Mouse (Mus musculus): Measurements from ENCODE around the gene Cnga4. TPM values are rescaled to one million over a fixed set of nuclear protein-coding genes. Genes with fewer than 3 reads are reported as not detected.
"Not testable (repeated sequence)": the region's sequence is repeated elsewhere in the genome, so short reads cannot be mapped to it uniquely, and the experiment has no call there.

The Cnga4 gene
- polyA plus RNA-seq, 1 experiment from 2014 or later, result not detected

- 100% methylated on average over 1 of the region's 1 CpGs for WGBS
- H3K27ac ChIP-seq, result no peak overlapping the region
Measured at GRCm38 (mm10) chr7:105394606-105395005, 9.8 kb upstream of the Cnga4 start.

GRCm38 (mm10) chr7:105395131-105395820 lies 9.1 kb upstream of the Cnga4 start:
- Histone ChIP-seq H3K27ac (no peak overlapping the region), H3K4me3 (no peak overlapping the region), H3K36me3 (peaks cover 4% of the 10 kb centered on the region; the same call in 1 of the 2 replicates), H3K9me3 (no peaks in the 10 kb centered on the region), H3K27me3 (ENCODE audit: insufficient read depth, poor library complexity, severe bottlenecking) (no peaks in the 10 kb centered on the region), H3K4me1 (peaks cover 9% of the 10 kb centered on the region)
- DNase-seq (ENCODE audit: low spot score), result no peak

More at GRCm38 (mm10) chr7:105394606-105395005, 9.8 kb upstream of the Cnga4 start:
- H3K27me3 ChIP-seq (ENCODE audit: insufficient read depth, poor library complexity, severe bottlenecking), result no peaks in the 10 kb centered on the region
- no peak overlapping the region for H3K4me3 ChIP-seq
- H3K36me3 ChIP-seq, result peaks cover 9% of the 10 kb centered on the region
- peaks cover 9% of the 10 kb centered on the region for H3K4me1 ChIP-seq
- DNase-seq (ENCODE audit: low spot score), result no peak
- no peaks in the 10 kb centered on the region for H3K9me3 ChIP-seq

GRCm38 (mm10) chr7:105396126-105396525 lies 8.2 kb upstream of the Cnga4 start:
- Histone ChIP-seq H3K4me1 (peaks cover 9% of the 10 kb centered on the region), H3K9me3 (no peaks in the 10 kb centered on the region), H3K27ac (no peak overlapping the region), H3K36me3 (peaks cover 4% of the 10 kb centered on the region; the same call in 1 of the 2 replicates), H3K27me3 (ENCODE audit: insufficient read depth, poor library complexity, severe bottlenecking) (no peaks in the 10 kb centered on the region), H3K4me3 (no peak overlapping the region)
- no peak for DNase-seq (ENCODE audit: low spot score)

- no peak for DNase-seq (ENCODE audit: low spot score)
- Histone ChIP-seq H3K4me1 (peaks cover 9% of the 10 kb centered on the region), H3K9me3 (no peaks in the 10 kb centered on the region), H3K27ac (peak overlapping the region; percentile 93), H3K27me3 (ENCODE audit: insufficient read depth, poor library complexity, severe bottlenecking) (no peaks in the 10 kb centered on the region), H3K4me3 (peak overlapping the region; percentile 95), H3K36me3 (peaks cover 4% of the 10 kb centered on the region; the same call in 1 of the 2 replicates)
- 1% methylated on average over 25 of the region's 25 CpGs for WGBS
Measured at GRCm38 (mm10) chr7:105399058-105399934, 5.1 kb upstream of the Cnga4 start.

GRCm38 (mm10) chr7:105399935-105400624 lies 4.3 kb upstream of the Cnga4 start, which contains the start of gene Fam160a2:
Fam160a2 (minus strand) TSS chr7:105400054.
- no peaks in the 10 kb centered on the region for H3K27me3 ChIP-seq (ENCODE audit: insufficient read depth, poor library complexity, severe bottlenecking)
- WGBS, result under 1% methylated on average over 55 of the region's 55 CpGs
- peak within 1 kb of the TSS; percentile 93 for H3K27ac ChIP-seq
- H3K4me1 ChIP-seq, result peaks cover 9% of the 10 kb centered on the region
- peaks cover 4% of the 10 kb centered on the region; the same call in 1 of the 2 replicates for H3K36me3 ChIP-seq
- DNase-seq (ENCODE audit: low spot score), result peak; percentile 99
- no peaks in the 10 kb centered on the region for H3K9me3 ChIP-seq
- peak within 1 kb of the TSS; percentile 95 for H3K4me3 ChIP-seq

- Histone ChIP-seq H3K36me3 (no peaks in the 10 kb centered on the region), H3K27me3 (ENCODE audit: insufficient read depth, poor library complexity, severe bottlenecking) (no peaks in the 10 kb centered on the region), H3K9me3 (no peaks in the 10 kb centered on the region), H3K27ac (no peak overlapping the region), H3K4me3 (no peak overlapping the region), H3K4me1 (0 out of 2 replicates have a peak, but pooled peaks cover 3% of the 10 kb centered on the region)
- no peak for DNase-seq (ENCODE audit: low spot score)
- WGBS, result 61% methylated on average over 1 of the region's 1 CpGs
Measured at GRCm38 (mm10) chr7:105406322-105406721, 2.0 kb downstream of the Cnga4 start.

GRCm38 (mm10) chr7:105411874-105412632 lies 7.7 kb downstream of the Cnga4 start:
- not testable (repeated sequence) for H3K27me3 ChIP-seq (ENCODE audit: insufficient read depth, poor library complexity, severe bottlenecking); H3K4me1 ChIP-seq; H3K9me3 ChIP-seq; H3K27ac ChIP-seq; H3K36me3 ChIP-seq; H3K4me3 ChIP-seq
- DNase-seq (ENCODE audit: low spot score), result peak; percentile 86
- 47% methylated on average over 8 of the region's 8 CpGs for WGBS

- WGBS, result 60% methylated on average over 6 of the region's 6 CpGs
Measured at GRCm38 (mm10) chr7:105414385-105414784, 10.0 kb downstream of the Cnga4 start.

GRCm38 (mm10) chr7:105416529-105416928 lies 12.2 kb downstream of the Cnga4 start:
- Histone ChIP-seq H3K36me3 (no peaks in the 10 kb centered on the region), H3K27ac (no peak overlapping the region), H3K9me3 (no peaks in the 10 kb centered on the region), H3K4me3 (no peak overlapping the region), H3K4me1 (0 out of 2 replicates have a peak, but pooled peaks cover 5% of the 10 kb centered on the region), H3K27me3 (ENCODE audit: insufficient read depth, poor library complexity, severe bottlenecking) (no peaks in the 10 kb centered on the region)
- no peak for DNase-seq (ENCODE audit: low spot score)
- WGBS, result 88% methylated on average over 7 of the region's 7 CpGs

More at GRCm38 (mm10) chr7:105414385-105414784, 10.0 kb downstream of the Cnga4 start:
- DNase-seq (ENCODE audit: low spot score), result no peak
- Histone ChIP-seq H3K9me3 (no peaks in the 10 kb centered on the region), H3K4me1 (no peaks in the 10 kb centered on the region), H3K4me3 (no peak overlapping the region), H3K36me3 (no peaks in the 10 kb centered on the region), H3K27me3 (ENCODE audit: insufficient read depth, poor library complexity, severe bottlenecking) (no peaks in the 10 kb centered on the region), H3K27ac (no peak overlapping the region)

GRCm38 (mm10) chr7:105418106-105418505 lies 13.7 kb downstream of the Cnga4 start:
- Histone ChIP-seq H3K27me3 (ENCODE audit: insufficient read depth, poor library complexity, severe bottlenecking) (peaks cover 4% of the 10 kb centered on the region; the same call in 1 of the 2 replicates), H3K27ac (no peak overlapping the region), H3K4me3 (no peak overlapping the region), H3K9me3 (no peaks in the 10 kb centered on the region), H3K36me3 (no peaks in the 10 kb centered on the region), H3K4me1 (0 out of 2 replicates have a peak, but pooled peaks cover 5% of the 10 kb centered on the region)
- DNase-seq (ENCODE audit: low spot score), result no peak
- WGBS, result 76% methylated on average over 5 of the region's 5 CpGs

GRCm38 (mm10) chr7:105420903-105421302 lies 16.5 kb downstream of the Cnga4 start:
- peaks cover 31% of the 10 kb centered on the region for H3K27me3 ChIP-seq (ENCODE audit: insufficient read depth, poor library complexity, severe bottlenecking)
- no peak overlapping the region for H3K4me3 ChIP-seq
- WGBS, result 42% methylated on average over 2 of the region's 2 CpGs
- no peak overlapping the region for H3K27ac ChIP-seq
- DNase-seq (ENCODE audit: low spot score), result no peak
- H3K36me3 ChIP-seq, result no peaks in the 10 kb centered on the region
- H3K4me1 ChIP-seq, result peaks cover 15% of the 10 kb centered on the region
- H3K9me3 ChIP-seq, result no peaks in the 10 kb centered on the region

GRCm38 (mm10) chr7:105424368-105424767 lies 20.0 kb downstream of the Cnga4 start:
- H3K36me3 ChIP-seq, result no peaks in the 10 kb centered on the region
- H3K27ac ChIP-seq, result no peak overlapping the region
- no peak overlapping the region for H3K4me3 ChIP-seq
- H3K27me3 ChIP-seq (ENCODE audit: insufficient read depth, poor library complexity, severe bottlenecking), result peaks cover 63% of the 10 kb centered on the region
- peaks cover 20% of the 10 kb centered on the region for H3K4me1 ChIP-seq
- WGBS, result 12% methylated on average over 5 of the region's 5 CpGs
- H3K9me3 ChIP-seq, result no peaks in the 10 kb centered on the region
- no peak for DNase-seq (ENCODE audit: low spot score)

Data from heart, embryonic 10.5 days (tissue).